Mouse (Mus musculus): ENCODE data around the gene Rpl6. TPM values are rescaled to one million over a fixed set of nuclear protein-coding genes. Genes with fewer than 3 reads are reported as not detected.
A peak's percentile ranks its signal among the peaks of the same experiment; 100 is the strongest.

Rpl6 gene
- polyA plus RNA-seq, 1 experiment from 2014 or later: 368 TPM

GRCm38 (mm10) chr5:121241182-121241581, 36.9 kb downstream of the Rpl6 start:
- Histone ChIP-seq H3K27me3 (replicated peaks) (no peaks in the 10 kb centered on the region), H3K27ac (replicated peaks) (no peak overlapping the region; the same call in 1 of the 2 replicates), H3K9me3 (no peaks in the 10 kb centered on the region), H3K4me1 (peaks cover 52% of the 10 kb centered on the region), H3K9ac (no peak overlapping the region), H3K4me3 (no peak overlapping the region), H3K36me3 (no peaks in the 10 kb centered on the region), H3K4me2 (peak overlapping the region; percentile 0; the same call in 1 of the 2 replicates)
- no peak for ATAC-seq (ENCODE audit: extremely low read depth, insufficient number of reproducible peaks, low FRiP score, low TSS enrichment)

- H3K4me2 ChIP-seq: peak overlapping the region; percentile 1; the same call in 1 of the 2 replicates
These were observed 38.0 kb downstream of the Rpl6 start for GRCm38 (mm10) chr5:121242261-121242660.

GRCm38 (mm10) chr5:121242701-121243100, 38.4 kb downstream of the Rpl6 start:
- Histone ChIP-seq H3K9ac (no peak overlapping the region), H3K9me3 (no peaks in the 10 kb centered on the region), H3K27me3 (replicated peaks) (no peaks in the 10 kb centered on the region), H3K4me2 (peak overlapping the region; percentile 1; the same call in 1 of the 2 replicates), H3K36me3 (no peaks in the 10 kb centered on the region), H3K4me1 (peaks cover 42% of the 10 kb centered on the region), H3K27ac (replicated peaks) (no peak overlapping the region), H3K4me3 (no peak overlapping the region)
- ATAC-seq (ENCODE audit: extremely low read depth, insufficient number of reproducible peaks, low FRiP score, low TSS enrichment): no peak
- WGBS: 74% methylated on average over 1 of the region's 1 CpGs

More at GRCm38 (mm10) chr5:121242261-121242660, 38.0 kb downstream of the Rpl6 start:
- Histone ChIP-seq H3K9ac (no peak overlapping the region), H3K36me3 (no peaks in the 10 kb centered on the region), H3K4me1 (peaks cover 42% of the 10 kb centered on the region), H3K27ac (replicated peaks) (no peak overlapping the region), H3K27me3 (replicated peaks) (no peaks in the 10 kb centered on the region), H3K9me3 (no peaks in the 10 kb centered on the region), H3K4me3 (no peak overlapping the region)
- WGBS: 22% methylated on average over 1 of the region's 1 CpGs
- no peak for ATAC-seq (ENCODE audit: extremely low read depth, insufficient number of reproducible peaks, low FRiP score, low TSS enrichment)

- Histone ChIP-seq H3K4me3 (no peak overlapping the region), H3K36me3 (no peaks in the 10 kb centered on the region), H3K9ac (no peak overlapping the region), H3K4me2 (no peak overlapping the region), H3K9me3 (no peaks in the 10 kb centered on the region), H3K27me3 (replicated peaks) (no peaks in the 10 kb centered on the region), H3K4me1 (peaks cover 48% of the 10 kb centered on the region), H3K27ac (replicated peaks) (0 out of 2 replicates have a peak overlapping the region, but pooled peaks have one; percentile 13)
- 83% methylated on average over 1 of the region's 1 CpGs for whole genome bisulfite sequencing
- no peak for ATAC-seq (ENCODE audit: extremely low read depth, insufficient number of reproducible peaks, low FRiP score, low TSS enrichment)
These were observed 39.5 kb downstream of the Rpl6 start for GRCm38 (mm10) chr5:121243676-121244364.

GRCm38 (mm10) chr5:121244365-121244731, 40.1 kb downstream of the Rpl6 start:
- Histone ChIP-seq H3K36me3 (no peaks in the 10 kb centered on the region), H3K27ac (replicated peaks) (no peak overlapping the region), H3K9ac (no peak overlapping the region), H3K9me3 (no peaks in the 10 kb centered on the region), H3K4me2 (0 out of 2 replicates have a peak overlapping the region, but pooled peaks have one; percentile 5), H3K4me1 (peaks cover 52% of the 10 kb centered on the region), H3K27me3 (replicated peaks) (no peaks in the 10 kb centered on the region), H3K4me3 (no peak overlapping the region)
- ATAC-seq (ENCODE audit: extremely low read depth, insufficient number of reproducible peaks, low FRiP score, low TSS enrichment): no peak
- 71% methylated on average over 5 of the region's 5 CpGs for WGBS

GRCm38 (mm10) chr5:121245201-121245600, 40.9 kb downstream of the Rpl6 start:
- Histone ChIP-seq H3K36me3 (no peaks in the 10 kb centered on the region), H3K4me1 (peaks cover 47% of the 10 kb centered on the region), H3K4me3 (no peak overlapping the region), H3K9me3 (no peaks in the 10 kb centered on the region), H3K4me2 (no peak overlapping the region), H3K27ac (replicated peaks) (no peak overlapping the region; the same call in 1 of the 2 replicates), H3K27me3 (replicated peaks) (no peaks in the 10 kb centered on the region), H3K9ac (no peak overlapping the region)
- no peak for ATAC-seq (ENCODE audit: extremely low read depth, insufficient number of reproducible peaks, low FRiP score, low TSS enrichment)
- WGBS: 78% methylated on average over 7 of the region's 7 CpGs

- WGBS: 56% methylated on average over 3 of the region's 3 CpGs
These were observed 44.6 kb downstream of the Rpl6 start for GRCm38 (mm10) chr5:121248766-121249394.

GRCm38 (mm10) chr5:121249693-121250092, 45.4 kb downstream of the Rpl6 start:
- H3K9me3 ChIP-seq: no peaks in the 10 kb centered on the region
- no peak overlapping the region for H3K4me2 ChIP-seq
- H3K4me3 ChIP-seq: no peak overlapping the region
- no peak overlapping the region for H3K27ac ChIP-seq (replicated peaks)
- H3K36me3 ChIP-seq: peaks cover 9% of the 10 kb centered on the region
- no peaks in the 10 kb centered on the region for H3K27me3 ChIP-seq (replicated peaks)
- no peak for ATAC-seq (ENCODE audit: extremely low read depth, insufficient number of reproducible peaks, low FRiP score, low TSS enrichment)
- H3K9ac ChIP-seq: no peak overlapping the region
- peaks cover 30% of the 10 kb centered on the region for H3K4me1 ChIP-seq
- WGBS: 88% methylated on average over 3 of the region's 3 CpGs

More at GRCm38 (mm10) chr5:121248766-121249394, 44.6 kb downstream of the Rpl6 start:
- Histone ChIP-seq H3K4me2 (no peak overlapping the region), H3K36me3 (peaks cover 2% of the 10 kb centered on the region), H3K9ac (no peak overlapping the region), H3K27ac (replicated peaks) (no peak overlapping the region), H3K4me1 (peaks cover 32% of the 10 kb centered on the region), H3K9me3 (no peaks in the 10 kb centered on the region), H3K27me3 (replicated peaks) (no peaks in the 10 kb centered on the region), H3K4me3 (no peak overlapping the region)
- ATAC-seq (ENCODE audit: extremely low read depth, insufficient number of reproducible peaks, low FRiP score, low TSS enrichment): no peak

GRCm38 (mm10) chr5:121251813-121252212, 47.5 kb downstream of the Rpl6 start:
- Histone ChIP-seq H3K9me3 (no peaks in the 10 kb centered on the region), H3K4me3 (no peak overlapping the region), H3K9ac (no peak overlapping the region), H3K4me2 (no peak overlapping the region), H3K4me1 (peaks cover 15% of the 10 kb centered on the region), H3K27ac (replicated peaks) (no peak overlapping the region), H3K27me3 (replicated peaks) (no peaks in the 10 kb centered on the region), H3K36me3 (peaks cover 24% of the 10 kb centered on the region)
- no peak for ATAC-seq (ENCODE audit: extremely low read depth, insufficient number of reproducible peaks, low FRiP score, low TSS enrichment)
- 54% methylated on average over 8 of the region's 8 CpGs for WGBS

GRCm38 (mm10) chr5:121253816-121254497, 49.7 kb downstream of the Rpl6 start:
- Histone ChIP-seq H3K4me1 (peaks cover 8% of the 10 kb centered on the region), H3K4me2 (no peak overlapping the region), H3K27ac (replicated peaks) (no peak overlapping the region), H3K27me3 (replicated peaks) (no peaks in the 10 kb centered on the region), H3K9me3 (no peaks in the 10 kb centered on the region), H3K9ac (no peak overlapping the region), H3K36me3 (peaks cover 41% of the 10 kb centered on the region), H3K4me3 (no peak overlapping the region)
- no peak for ATAC-seq (ENCODE audit: extremely low read depth, insufficient number of reproducible peaks, low FRiP score, low TSS enrichment)
- 90% methylated on average over 18 of the region's 18 CpGs for WGBS

GRCm38 (mm10) chr5:121254977-121255376, 50.7 kb downstream of the Rpl6 start:
- H3K4me1 ChIP-seq: peaks cover 6% of the 10 kb centered on the region
- ATAC-seq (ENCODE audit: extremely low read depth, insufficient number of reproducible peaks, low FRiP score, low TSS enrichment): no peak
- H3K4me3 ChIP-seq: no peak overlapping the region
- no peak overlapping the region for H3K9ac ChIP-seq
- 87% methylated on average over 7 of the region's 7 CpGs for WGBS
- peaks cover 45% of the 10 kb centered on the region for H3K36me3 ChIP-seq
- H3K27ac ChIP-seq (replicated peaks): no peak overlapping the region
- H3K27me3 ChIP-seq (replicated peaks): no peaks in the 10 kb centered on the region
- H3K4me2 ChIP-seq: no peak overlapping the region
- H3K9me3 ChIP-seq: no peaks in the 10 kb centered on the region
